Mouse (Mus musculus) heart, adult 11 months (tissue): ENCODE results near the gene Det1.

Experiments used
- DNase-seq: peaks from one replicate; pipeline ENCODE4 v3.0.0; 2022

The Det1 gene

DNA sequence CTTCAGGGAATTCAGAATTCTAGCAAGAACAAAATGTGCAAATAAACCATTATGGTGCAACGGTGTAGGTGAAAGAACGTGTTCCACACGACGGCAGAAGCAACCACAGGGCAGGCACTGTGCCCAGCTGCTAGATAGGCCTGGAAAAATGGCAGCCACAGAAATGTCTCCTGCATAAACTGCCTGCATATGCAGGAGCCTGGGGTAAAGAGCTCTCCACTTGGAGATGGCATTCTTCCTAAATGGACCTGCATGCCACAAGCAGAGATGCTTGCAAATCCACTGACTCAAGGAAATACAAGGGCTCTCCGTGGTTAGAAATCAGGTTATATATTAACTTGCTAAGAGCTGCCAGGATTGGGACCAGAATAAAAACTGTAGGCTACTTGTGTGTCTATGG is 68.3 kb downstream of the Det1 start:
- peak; percentile 67 for DNase-seq
